Mouse (Mus musculus) myocyte (in vitro differentiated cells): ENCODE results near the gene Zkscan7.

Experiments used
- MAX ChIP-seq: IDR thresholded peaks from one replicate; pipeline ENCODE4 v1.6.1; 2011; ENCODE audit warnings: low read depth, mild to moderate bottlenecking, control low read depth
- POLR2A ChIP-seq: IDR thresholded peaks from one replicate; pipeline ENCODE4 v1.6.1; 2011; ENCODE audit warnings: low read depth, mild to moderate bottlenecking, control low read depth, moderate library complexity; ENCODE audit not compliant: insufficient read length

DNA sequence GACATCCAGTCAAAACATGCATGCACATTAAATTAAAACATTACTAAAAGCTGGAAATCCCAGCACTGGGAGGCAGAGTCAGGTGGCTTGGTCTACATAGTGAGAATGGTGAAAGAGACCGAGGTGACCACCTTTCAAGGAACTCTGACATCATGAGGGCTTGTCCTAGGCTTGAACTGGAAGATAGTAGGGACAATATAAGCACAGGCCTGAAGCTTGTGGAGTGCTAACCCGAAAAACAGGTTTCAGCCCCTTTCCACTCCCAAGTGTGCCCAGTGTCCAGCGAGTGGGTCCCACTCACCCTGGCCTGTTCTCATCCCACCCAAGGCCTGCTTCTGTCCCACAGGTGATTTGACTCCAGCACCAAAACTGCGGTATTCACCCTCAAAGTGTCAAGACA is 48.3 kb upstream of the Zkscan7 start:
- no peak for TF ChIP-seq POLR2A
- no peak for TF ChIP-seq MAX
